Mouse (Mus musculus) G1E (cell line): ENCODE results near the gene Atg9b. TPM values are rescaled to one million over a fixed set of nuclear protein-coding genes. Genes with fewer than 3 reads are reported as not detected.

Experiments used
- ATAC-seq: 2 replicates; pipeline ENCODE4 v1.8.0; 2016; ENCODE audit warnings: mild to moderate bottlenecking; ENCODE audit not compliant: insufficient number of reproducible peaks, poor library complexity, low FRiP score, severe bottlenecking; ENCODE audit errors: extremely low read depth
- DNase-seq: peaks from one replicate; pipeline ENCODE4 v3.0.0; 2012; ENCODE audit warnings: low spot score
- H3K27me3 ChIP-seq: 2 replicates; pipeline ENCODE4 v1.6.1; 2012; ENCODE audit warnings: mild to moderate bottlenecking, low read length, inconsistent platforms; ENCODE audit not compliant: insufficient read depth
- H3K36me3 ChIP-seq: replicated peaks from 2 replicates; pipeline ENCODE3; 2012; ENCODE audit warnings: mild to moderate bottlenecking, inconsistent platforms
- H3K4me1 ChIP-seq: 2 replicates; pipeline ENCODE4 v1.6.1; 2012; ENCODE audit warnings: low read depth, low read length, inconsistent platforms, mixed read lengths; ENCODE audit not compliant: insufficient read depth
- H3K4me3 ChIP-seq: 2 replicates; pipeline ENCODE4 v1.5.1; 2012; ENCODE audit warnings: low read depth, mild to moderate bottlenecking, inconsistent platforms, low read length, moderate library complexity, mixed read lengths
- H3K9me3 ChIP-seq: replicated peaks from 2 replicates; pipeline ENCODE4 v1.6.1; 2012; ENCODE audit warnings: inconsistent platforms
- CTCF ChIP-seq: IDR thresholded peaks from 2 replicates; pipeline ENCODE4 v1.5.1; 2012; ENCODE audit warnings: low read depth, low read length, inconsistent platforms, mixed read lengths
- GATA1 ChIP-seq: IDR thresholded peaks from 2 replicates; pipeline ENCODE4 v1.6.1; 2012; ENCODE audit warnings: borderline replicate concordance, low read length, inconsistent platforms, mixed read lengths
- GATA2 ChIP-seq: IDR thresholded peaks from 2 replicates; pipeline ENCODE4 v1.6.1; 2012; ENCODE audit warnings: low read depth, low read length, inconsistent platforms, borderline replicate concordance
- POLR2AphosphoS5 ChIP-seq: IDR thresholded peaks from 2 replicates; pipeline ENCODE4 v1.6.1; 2012; ENCODE audit warnings: low read depth, low read length, inconsistent platforms; ENCODE audit not compliant: insufficient replicate concordance
- TAL1 ChIP-seq: conservative IDR thresholded peaks from 2 replicates; pipeline ENCODE4 v1.6.1; 2012; ENCODE audit warnings: low read depth, low read length, inconsistent platforms, mixed read lengths
- polyA plus RNA-seq: library from polyadenylated mRNA; stranded (reverse); fragments of >175 nt; gene quantifications from 2 replicates; pipeline ENCODE4 v1.2.3, GENCODE M21; 2012
- total RNA-seq, 2 experiments: library from RNA; stranded (forward) in 1 of 2; stranded (reverse) in 1 of 2; fragments of 200-1000 nt in 1 of 2; fragments of >200 nt in 1 of 2; fragmentation: Nextera tagmentation in 1 of 2; gene quantifications; 2 replicates each; pipeline ENCODE4 v1.2.3; 2014 to 2017

Gene Atg9b
- total and polyA plus RNA-seq, 3 experiments, result 0.11 to 0.15 TPM; not detected in 1

GRCm38 (mm10) chr5:24337366-24337765, 54.6 kb downstream of the Atg9b start:
- H3K36me3 ChIP-seq, result peaks cover 14% of the 10 kb centered on the region
- peaks cover 7% of the 10 kb centered on the region for H3K27me3 ChIP-seq
- no peak overlapping the region for H3K4me3 ChIP-seq
- TF ChIP-seq POLR2AphosphoS5 (no peak), GATA2 (no peak), GATA1 (no peak)
- DNase-seq (no peak), ATAC-seq (no peak)
- H3K9me3 ChIP-seq, result no peaks in the 10 kb centered on the region
- H3K4me1 ChIP-seq, result peaks cover 24% of the 10 kb centered on the region

- DNase-seq (no peak), ATAC-seq (no peak)
- 0 out of 2 replicates have a peak, but pooled peaks have one; percentile 33 for TF ChIP-seq CTCF
- no peak for TF ChIP-seq TAL1
- no peak overlapping the region for H3K4me3 ChIP-seq
- H3K4me1 ChIP-seq, result peaks cover 11% of the 10 kb centered on the region
- peaks cover 22% of the 10 kb centered on the region for H3K36me3 ChIP-seq
- peaks cover 10% of the 10 kb centered on the region for H3K27me3 ChIP-seq
- H3K9me3 ChIP-seq, result no peaks in the 10 kb centered on the region
These were observed 55.9 kb downstream of the Atg9b start for GRCm38 (mm10) chr5:24335888-24336511.

- Histone ChIP-seq H3K4me1 (peaks cover 3% of the 10 kb centered on the region), H3K4me3 (no peak overlapping the region), H3K36me3 (peaks cover 22% of the 10 kb centered on the region), H3K9me3 (no peaks in the 10 kb centered on the region), H3K27me3 (peaks cover 16% of the 10 kb centered on the region)
- ATAC-seq, result no peak
- no peak for DNase-seq
- TF ChIP-seq POLR2AphosphoS5, result no peak
- TF ChIP-seq GATA2, result no peak
- TF ChIP-seq GATA1, result no peak
- TF ChIP-seq TAL1, result no peak
- no peak for TF ChIP-seq CTCF
These were observed 57.2 kb downstream of the Atg9b start for GRCm38 (mm10) chr5:24334749-24335148.

Other genes with a start within 250 kb of the Atg9b start
- 24.1 and 26.8 TPM in 2 replicates for gene Nupl2, start 227.2 kb downstream of the Atg9b start, total RNA-seq (2014; fragmentation: Nextera tagmentation)
- gene Nupl2, start 227.2 kb downstream of the Atg9b start, total RNA-seq (2017), result 10.1 and 12.0 TPM in 2 replicates
- 10.4 and 12.4 TPM in 2 replicates for gene Nupl2, start 227.2 kb downstream of the Atg9b start, polyA plus RNA-seq
- gene Kcnh2, start 40.5 kb downstream of the Atg9b start, total RNA-seq (2014; fragmentation: Nextera tagmentation), result 3.3 and 6.8 TPM in 2 replicates
- gene Kcnh2, start 40.5 kb downstream of the Atg9b start, total RNA-seq (2017), result 1.0 and 1.3 TPM in 2 replicates
- gene Kcnh2, start 40.5 kb downstream of the Atg9b start, polyA plus RNA-seq, result 12.6 and 15.1 TPM in 2 replicates
- 0.23 and 0.58 TPM in 2 replicates for gene Nos3, start 27.3 kb downstream of the Atg9b start, total RNA-seq (2014; fragmentation: Nextera tagmentation)
- 0.17 and 0.22 TPM in 2 replicates for gene Nos3, start 27.3 kb downstream of the Atg9b start, total RNA-seq (2017)
- gene Nos3, start 27.3 kb downstream of the Atg9b start, polyA plus RNA-seq, result 0.07 and 0.09 TPM in 2 replicates
- 13.5 and 17.7 TPM in 2 replicates for gene Abcb8, start 1.5 kb upstream of the Atg9b start, total RNA-seq (2014; fragmentation: Nextera tagmentation)
- gene Abcb8, start 1.5 kb upstream of the Atg9b start, total RNA-seq (2017), result 15.4 and 20.4 TPM in 2 replicates
- gene Abcb8, start 1.5 kb upstream of the Atg9b start, polyA plus RNA-seq, result 43.6 and 44.0 TPM in 2 replicates
- gene Asic3, start 21.2 kb upstream of the Atg9b start, total RNA-seq (2014; fragmentation: Nextera tagmentation), result not detected in 2 replicates
- gene Asic3, start 21.2 kb upstream of the Atg9b start, total RNA-seq (2017), result 0.05 TPM in 1 of 2 replicates, not detected in the other
- 0.06 TPM in 1 of 2 replicates, not detected in the other for gene Asic3, start 21.2 kb upstream of the Atg9b start, polyA plus RNA-seq
- gene Cdk5, start 31.4 kb upstream of the Atg9b start, total RNA-seq (2014; fragmentation: Nextera tagmentation), result 14.3 and 19.1 TPM in 2 replicates
- 26.6 and 28.1 TPM in 2 replicates for gene Cdk5, start 31.4 kb upstream of the Atg9b start, total RNA-seq (2017)
- gene Cdk5, start 31.4 kb upstream of the Atg9b start, polyA plus RNA-seq, result 9.8 and 12.7 TPM in 2 replicates
- 24.7 and 42.1 TPM in 2 replicates for gene Slc4a2, start 31.7 kb upstream of the Atg9b start, total RNA-seq (2014; fragmentation: Nextera tagmentation)
- gene Slc4a2, start 31.7 kb upstream of the Atg9b start, total RNA-seq (2017), result 25.5 and 30.5 TPM in 2 replicates
- gene Slc4a2, start 31.7 kb upstream of the Atg9b start, polyA plus RNA-seq, result 17.4 and 20.0 TPM in 2 replicates
- 95.9 and 97.8 TPM in 2 replicates for gene Fastk, start 53.1 kb upstream of the Atg9b start, total RNA-seq (2014; fragmentation: Nextera tagmentation)
- gene Fastk, start 53.1 kb upstream of the Atg9b start, total RNA-seq (2017), result 36.2 and 46.9 TPM in 2 replicates
- gene Fastk, start 53.1 kb upstream of the Atg9b start, polyA plus RNA-seq, result 286 and 295 TPM in 2 replicates
- gene Tmub1, start 55.7 kb upstream of the Atg9b start, total RNA-seq (2014; fragmentation: Nextera tagmentation), result 11.1 and 14.3 TPM in 2 replicates
- 13.3 and 16.1 TPM in 2 replicates for gene Tmub1, start 55.7 kb upstream of the Atg9b start, total RNA-seq (2017)
- 36.3 and 38.1 TPM in 2 replicates for gene Tmub1, start 55.7 kb upstream of the Atg9b start, polyA plus RNA-seq
- gene Agap3, start 60.0 kb upstream of the Atg9b start, total RNA-seq (2014; fragmentation: Nextera tagmentation), result 22.0 and 26.3 TPM in 2 replicates
- gene Agap3, start 60.0 kb upstream of the Atg9b start, total RNA-seq (2017), result 30.3 and 32.8 TPM in 2 replicates
- gene Agap3, start 60.0 kb upstream of the Atg9b start, polyA plus RNA-seq, result 133 and 147 TPM in 2 replicates
- gene Gbx1, start 135.1 kb upstream of the Atg9b start, total RNA-seq (2014; fragmentation: Nextera tagmentation), result not detected in 2 replicates
- 0.12 TPM in 1 of 2 replicates, not detected in the other for gene Gbx1, start 135.1 kb upstream of the Atg9b start, total RNA-seq (2017)
- gene Gbx1, start 135.1 kb upstream of the Atg9b start, polyA plus RNA-seq, result 0.01 and 0.02 TPM in 2 replicates
- not detected in 2 replicates for gene Asb10, start 148.8 kb upstream of the Atg9b start, total RNA-seq (2014; fragmentation: Nextera tagmentation)
- not detected in 2 replicates for gene Asb10, start 148.8 kb upstream of the Atg9b start, total RNA-seq (2017)
- gene Asb10, start 148.8 kb upstream of the Atg9b start, polyA plus RNA-seq, result 0.04 TPM in 1 of 2 replicates, not detected in the other
- not detected in 2 replicates for gene 4931409K22Rik, start 164.7 kb upstream of the Atg9b start, total RNA-seq (2014; fragmentation: Nextera tagmentation)
- gene 4931409K22Rik, start 164.7 kb upstream of the Atg9b start, total RNA-seq (2017), result 0.06 TPM in 1 of 2 replicates, not detected in the other
- not detected in 2 replicates for gene 4931409K22Rik, start 164.7 kb upstream of the Atg9b start, polyA plus RNA-seq
- 54.2 and 58.8 TPM in 2 replicates for gene Abcf2, start 185.3 kb upstream of the Atg9b start, total RNA-seq (2014; fragmentation: Nextera tagmentation)
- 89.5 and 94.6 TPM in 2 replicates for gene Abcf2, start 185.3 kb upstream of the Atg9b start, total RNA-seq (2017)
- gene Abcf2, start 185.3 kb upstream of the Atg9b start, polyA plus RNA-seq, result 68.5 and 81.4 TPM in 2 replicates
- gene Chpf2, start 194.6 kb upstream of the Atg9b start, total RNA-seq (2014; fragmentation: Nextera tagmentation), result 5.9 and 15.8 TPM in 2 replicates
- 7.3 and 14.9 TPM in 2 replicates for gene Chpf2, start 194.6 kb upstream of the Atg9b start, total RNA-seq (2017)
- 19.9 and 28.5 TPM in 2 replicates for gene Chpf2, start 194.6 kb upstream of the Atg9b start, polyA plus RNA-seq
- not detected in 2 replicates for gene Smarcd3, start 232.3 kb upstream of the Atg9b start, total RNA-seq (2014; fragmentation: Nextera tagmentation)
- gene Smarcd3, start 232.3 kb upstream of the Atg9b start, total RNA-seq (2017), result 0.06 and 0.22 TPM in 2 replicates
- gene Smarcd3, start 232.3 kb upstream of the Atg9b start, polyA plus RNA-seq, result 0.12 TPM in 1 of 2 replicates, not detected in the other